Mouse (Mus musculus): ENCODE data around the gene Mroh2a.

DNA sequence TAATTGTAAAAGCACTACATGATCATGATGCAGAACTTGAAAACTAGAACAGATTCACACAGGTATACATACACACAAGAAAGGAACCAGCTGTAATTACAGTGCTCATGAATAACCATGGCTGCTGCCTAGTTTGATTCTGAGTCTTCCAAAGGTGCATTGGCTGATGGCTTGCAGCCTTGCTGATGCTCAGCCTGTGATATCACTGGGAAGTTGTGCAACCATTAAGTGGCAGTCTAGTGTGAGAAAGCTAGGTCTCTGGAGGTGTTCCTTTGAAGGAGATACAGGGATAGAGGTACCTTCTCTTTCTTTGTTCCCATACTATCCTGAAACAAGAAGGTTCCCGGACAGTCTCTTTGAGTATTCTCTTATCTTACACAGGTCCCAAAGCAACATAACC, 7.7 kb upstream of the Mroh2a start:
- TF ChIP-seq CTCF (IDR thresholded peaks at IDR 0.05) (no peak), POLR2A (IDR thresholded peaks at IDR 0.05; ENCODE audit: insufficient read depth, low read depth, low read length) (no peak)

Measured in heart, adult 2 months (tissue).